Mouse (Mus musculus) frontal cortex, postnatal 10 days (tissue): ENCODE results near the gene Ttc19.

ENCODE experiments used
- DNase-seq, 2 experiments: peaks; one replicate each; pipeline ENCODE4 v3.0.0; 2022; ENCODE audit warnings: low spot score in 2 of 2, mixed read lengths in 1 of 2

The Ttc19 gene

DNA sequence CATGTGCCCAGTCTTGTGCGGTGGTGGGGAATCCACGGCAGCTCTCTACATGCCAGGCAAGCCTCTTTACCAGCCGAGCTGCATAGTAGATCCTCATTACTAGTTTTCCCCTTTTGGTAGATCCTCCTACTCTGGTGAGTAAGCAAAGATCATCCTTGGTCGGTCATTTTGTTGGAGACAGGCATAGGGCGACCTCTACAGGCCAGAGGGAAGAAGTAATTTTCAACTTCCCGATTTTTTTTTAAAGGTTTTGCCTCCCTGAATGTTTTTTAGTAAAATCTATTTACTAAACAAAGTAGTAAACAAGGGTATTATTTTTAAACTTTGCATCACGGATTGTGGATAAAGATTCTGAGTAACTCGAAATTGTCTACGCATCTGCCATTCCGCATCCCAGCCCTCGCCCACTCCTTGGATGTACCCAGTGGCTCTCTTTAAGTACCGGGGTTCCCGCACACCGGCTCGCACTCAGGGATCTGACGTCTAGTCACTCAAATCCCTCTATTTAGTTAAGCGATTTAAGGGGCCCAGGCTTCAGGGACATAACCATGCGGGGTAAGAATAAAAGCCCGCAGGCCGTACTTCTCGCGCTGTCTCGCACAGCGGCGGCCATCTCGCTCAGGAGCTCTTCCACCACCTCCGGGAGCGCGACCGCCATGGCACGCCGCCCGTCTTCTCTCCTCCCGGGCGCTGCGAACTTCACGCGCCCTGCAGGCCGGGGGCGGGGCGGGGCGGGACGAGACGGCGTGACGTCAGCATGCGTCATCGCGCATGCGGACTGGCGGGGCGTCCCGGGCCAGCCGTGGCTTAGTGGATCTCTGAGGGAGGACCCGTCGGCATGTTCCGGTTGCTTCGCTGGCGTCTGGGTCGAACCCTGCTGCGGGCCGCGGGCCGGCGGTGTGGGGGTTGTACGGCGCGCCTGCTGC lies at the start of gene Ttc19, which contains the start of gene Zswim7:
Ttc19 (plus strand) TSS at position 799 of the 926 bp plus-strand sequence.
Zswim7 (minus strand) TSS at position 701 of the 926 bp plus-strand sequence.
- peak; percentile 87 to 91 for DNase-seq

DNA sequence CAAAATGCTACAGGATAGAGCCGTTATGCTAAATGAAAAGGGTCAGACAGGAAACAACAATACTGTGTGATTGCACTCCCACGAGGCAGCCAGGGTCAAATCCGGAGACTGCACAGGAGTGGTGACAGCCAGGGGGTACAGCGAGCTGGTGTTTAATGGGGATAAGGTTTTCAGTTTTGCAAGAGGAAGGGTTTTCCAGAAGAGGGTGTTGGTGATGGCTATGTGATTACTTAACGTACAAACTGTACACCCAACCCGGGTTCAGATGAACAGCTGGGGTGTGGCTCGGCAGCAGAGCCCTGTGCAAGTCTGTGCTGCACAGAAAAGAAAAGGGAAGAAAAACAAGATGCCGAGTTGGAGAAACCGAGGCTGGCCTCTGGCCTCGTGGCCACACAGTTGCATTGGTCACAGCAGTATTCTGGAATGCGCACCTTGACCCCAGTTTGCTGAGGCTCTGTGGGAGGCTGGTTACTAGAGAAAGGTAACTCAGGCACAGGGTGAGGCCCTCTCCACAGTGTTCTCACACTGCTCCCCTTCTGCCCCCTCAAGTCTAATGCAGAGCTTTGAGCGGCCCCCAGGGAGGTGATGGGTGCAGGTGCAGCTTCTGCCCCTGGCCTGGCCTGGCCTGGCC lies 40.5 kb upstream of the Ttc19 start:
- no peak for DNase-seq

DNA sequence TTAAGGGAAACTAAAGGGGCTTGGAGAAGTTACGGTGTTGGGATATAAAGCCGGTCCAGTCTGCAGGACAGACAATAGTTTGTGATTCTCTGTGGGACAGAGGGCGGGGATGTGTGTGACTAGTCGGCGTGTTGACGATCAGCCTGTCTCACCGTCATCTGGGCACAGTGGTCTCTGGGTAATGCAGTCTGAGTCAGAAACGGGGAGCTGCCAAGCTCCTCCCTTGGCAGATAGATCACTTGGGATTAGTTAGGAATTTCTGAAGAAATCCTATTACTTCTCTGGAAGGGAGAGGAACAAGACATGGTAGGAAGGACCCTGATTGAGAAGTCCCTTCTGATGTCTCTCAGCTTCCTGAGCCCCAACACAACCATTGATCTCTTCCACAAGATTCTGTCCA lies 37.4 kb upstream of the Ttc19 start:
- no peak for DNase-seq

DNA sequence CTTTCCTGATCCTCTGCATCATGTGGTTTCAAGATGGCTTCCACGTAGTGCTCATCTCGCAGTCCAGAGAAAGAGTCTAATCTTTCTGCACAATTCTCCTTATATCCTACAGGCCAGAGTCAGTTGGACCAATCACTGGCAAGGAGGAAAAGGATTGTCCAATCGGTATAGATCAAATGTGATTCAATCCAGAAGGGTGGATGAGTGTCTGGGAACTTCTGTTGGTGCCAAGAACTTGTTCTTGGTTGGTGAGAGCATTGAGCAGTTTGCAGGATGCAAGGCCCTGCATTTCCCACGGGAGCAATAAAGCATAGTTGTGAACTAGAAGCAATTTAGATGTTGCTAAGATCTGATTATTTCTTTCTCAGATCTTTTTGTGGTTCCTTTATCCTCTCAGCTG lies 36.8 kb upstream of the Ttc19 start:
- DNase-seq: no peak

DNA sequence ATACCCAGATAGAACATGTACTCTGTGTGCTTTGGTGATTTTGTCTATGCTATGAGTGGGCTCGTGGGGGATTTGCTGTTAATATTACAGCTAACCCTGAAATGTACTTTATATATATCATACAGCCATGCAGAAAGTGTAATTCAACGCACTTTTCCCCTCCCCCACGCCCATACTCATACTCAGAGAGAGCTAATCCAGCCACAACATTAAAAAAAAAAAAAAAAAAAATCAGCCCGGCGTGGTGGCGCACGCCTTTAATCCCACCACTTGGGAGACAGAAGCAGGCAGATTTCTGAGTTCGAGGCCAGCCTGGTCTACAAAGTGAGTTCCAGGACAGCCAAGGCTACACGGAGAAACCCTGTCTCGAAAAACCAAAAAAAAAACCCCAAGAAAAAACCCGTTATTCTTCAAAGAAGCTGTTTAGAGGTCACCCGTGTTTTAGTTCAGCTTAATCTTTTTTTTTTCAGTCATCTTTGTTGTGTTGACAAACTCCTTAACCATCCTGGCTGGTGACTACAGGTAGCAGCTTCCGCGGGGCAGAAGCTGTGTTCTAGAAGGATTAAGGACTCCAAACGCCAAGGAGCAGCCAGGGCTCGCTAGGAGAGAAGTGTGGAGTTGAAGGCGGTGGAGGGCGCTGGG lies 33.4 kb upstream of the Ttc19 start:
- DNase-seq: no peak

DNA sequence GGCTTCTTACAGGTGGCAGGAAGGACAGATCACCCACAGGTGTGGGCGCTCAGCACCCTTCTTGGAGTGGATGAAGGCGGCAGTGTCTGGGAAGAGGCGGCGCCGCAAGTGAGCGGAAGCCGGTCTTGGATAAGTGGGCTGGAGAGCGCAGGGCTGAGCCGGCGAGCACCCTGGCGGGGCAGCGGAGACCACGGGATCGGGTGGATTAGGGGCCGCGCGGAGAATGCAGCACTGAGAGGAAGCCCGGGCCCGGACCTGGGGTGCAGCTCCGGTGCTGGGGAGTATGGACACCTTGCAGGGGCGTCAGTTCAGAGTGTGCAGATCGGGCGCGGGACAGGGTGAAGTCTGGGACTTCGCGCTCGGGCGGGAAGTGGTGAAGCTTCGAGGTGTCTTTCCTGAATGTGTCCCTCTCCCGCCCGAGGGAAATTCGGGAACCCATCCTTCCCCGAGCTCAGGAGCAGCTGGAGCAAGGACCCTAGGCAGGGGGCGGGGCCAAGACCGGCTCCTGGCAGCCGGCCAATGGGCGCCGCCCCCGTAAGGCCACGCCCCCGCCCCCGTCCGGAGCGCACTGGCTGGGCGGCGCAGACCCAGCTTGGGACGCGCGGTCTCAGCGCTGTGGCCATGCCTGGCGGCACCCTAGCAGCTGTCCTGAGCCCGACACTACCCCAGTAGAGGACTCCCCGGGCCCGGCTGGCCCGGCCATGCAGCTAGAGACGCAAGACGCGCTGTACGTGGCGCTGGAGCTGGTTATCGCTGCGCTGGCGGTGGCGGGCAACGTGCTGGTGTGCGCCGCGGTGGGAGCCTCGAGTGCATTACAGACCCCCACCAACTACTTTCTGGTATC lies 32.6 kb upstream of the Ttc19 start, which contains the start of gene Adora2b:
Adora2b (plus strand) TSS at position 584 of the 844 bp plus-strand sequence.
- DNase-seq: peak; percentile 21 to 54

DNA sequence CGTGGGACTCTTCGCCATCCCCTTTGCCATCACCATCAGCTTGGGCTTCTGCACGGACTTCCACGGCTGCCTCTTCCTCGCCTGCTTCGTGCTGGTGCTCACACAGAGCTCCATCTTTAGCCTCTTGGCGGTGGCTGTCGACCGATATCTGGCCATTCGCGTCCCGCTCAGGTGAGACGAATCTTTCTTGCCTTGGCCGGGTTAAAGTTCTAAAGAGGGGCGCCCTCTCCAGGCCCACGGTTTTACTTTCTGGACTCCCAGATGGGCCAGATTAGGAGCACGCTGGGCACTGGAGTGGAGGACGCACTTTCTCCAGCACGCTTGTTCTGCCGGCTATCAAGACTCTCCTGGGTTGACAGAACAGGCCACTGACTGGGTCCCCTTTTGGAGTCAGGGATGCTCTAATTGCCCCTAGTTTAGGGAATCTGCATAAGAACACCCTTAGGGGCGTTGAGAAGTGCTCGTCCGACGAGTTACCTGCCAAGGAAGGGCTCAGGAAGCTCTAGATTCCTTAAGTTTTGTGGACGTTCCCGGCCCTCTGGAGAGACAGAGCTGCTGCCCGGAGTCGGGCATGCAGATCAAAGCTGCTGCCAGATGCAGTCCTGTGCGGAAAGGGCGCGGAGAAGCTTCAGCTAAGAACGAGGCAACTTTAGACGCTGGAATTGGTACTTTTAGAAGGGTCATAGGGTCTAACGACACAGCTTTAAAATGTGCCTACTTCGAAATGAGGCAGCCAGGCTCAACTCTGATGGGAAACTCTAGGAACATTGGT lies 31.8 kb upstream of the Ttc19 start:
- DNase-seq: peak in 1 of 2 experiments; percentile 27

DNA sequence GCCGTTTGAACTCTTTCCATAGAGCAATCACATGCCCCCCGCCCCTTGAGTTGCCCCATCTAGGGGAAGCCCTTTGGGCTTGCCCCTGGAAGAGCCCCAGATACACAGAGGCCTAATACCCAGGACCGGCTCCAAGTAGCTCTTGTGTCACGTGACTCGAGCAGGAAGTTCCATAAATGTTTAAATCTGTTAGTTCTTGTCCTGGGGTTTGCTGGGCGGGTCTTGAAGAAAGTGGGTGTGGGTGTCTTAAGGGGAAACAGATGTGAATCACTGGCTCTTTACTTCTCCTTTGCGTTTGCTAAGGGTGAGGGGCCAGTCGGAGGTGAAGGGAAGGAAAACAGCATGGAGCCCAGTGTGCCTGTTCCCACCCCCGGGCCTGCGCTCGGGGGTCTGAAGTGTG lies 30.2 kb upstream of the Ttc19 start:
- DNase-seq: no peak

DNA sequence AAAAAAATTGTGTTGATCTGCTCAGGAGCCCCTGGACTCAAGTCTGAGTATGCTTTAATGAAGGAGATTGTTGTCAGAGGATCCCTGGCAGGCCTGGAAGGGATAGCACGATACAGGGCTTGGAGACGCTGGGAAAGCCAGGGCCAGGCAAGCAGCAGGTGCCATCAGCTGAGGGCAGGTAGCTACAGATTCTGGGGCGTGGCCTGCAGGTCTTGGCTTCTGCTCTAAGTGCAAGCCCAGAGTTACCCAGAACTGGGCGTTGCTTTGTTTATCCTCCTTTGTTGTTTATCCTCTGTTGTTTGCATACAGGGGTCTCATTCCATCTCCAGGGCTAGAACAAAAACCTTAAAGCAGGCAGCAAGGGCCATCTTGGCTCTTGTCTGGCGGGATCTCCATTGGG lies 27.9 kb upstream of the Ttc19 start:
- no peak for DNase-seq

DNA sequence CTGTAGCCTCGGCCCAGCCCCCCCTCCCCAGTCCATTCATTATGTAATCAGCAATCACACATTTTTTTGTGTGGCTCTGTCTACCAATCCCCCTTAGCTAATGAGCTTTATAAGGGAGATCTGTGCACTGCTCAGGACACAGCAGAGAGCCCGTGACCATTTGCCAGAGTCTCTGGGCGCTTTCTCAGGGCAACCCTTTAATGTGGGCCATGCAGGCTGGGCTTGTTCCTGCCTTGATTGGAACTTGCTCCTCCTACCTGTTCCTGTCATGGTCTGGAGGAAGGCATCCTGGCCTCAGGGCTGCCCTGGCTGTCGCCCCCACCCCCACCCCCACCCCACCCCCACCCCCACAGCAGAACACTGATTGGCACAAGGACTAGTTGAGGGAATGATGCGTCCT lies 22.1 kb upstream of the Ttc19 start:
- DNase-seq: no peak

DNA sequence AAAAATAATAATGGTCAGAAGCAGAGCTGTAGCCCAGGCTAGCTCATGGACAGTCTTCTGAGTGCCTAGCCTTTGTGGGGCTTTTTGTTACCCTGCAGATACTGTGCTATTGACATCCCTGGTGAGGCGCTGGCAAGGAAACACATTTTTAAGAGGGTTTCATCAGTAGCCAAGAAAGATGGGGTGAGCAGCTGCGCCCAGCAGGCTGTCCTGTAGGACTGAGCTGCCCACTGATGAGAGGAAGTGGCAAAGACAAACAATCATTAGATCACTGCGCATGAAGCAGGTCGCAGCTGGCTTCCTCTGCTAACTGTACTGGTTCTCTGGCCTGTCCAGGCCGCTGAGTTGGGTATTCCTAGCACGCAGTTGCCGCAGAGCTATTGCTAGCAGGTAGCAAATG lies 17.7 kb upstream of the Ttc19 start:
- peak in 1 of 2 experiments; percentile 29 for DNase-seq

DNA sequence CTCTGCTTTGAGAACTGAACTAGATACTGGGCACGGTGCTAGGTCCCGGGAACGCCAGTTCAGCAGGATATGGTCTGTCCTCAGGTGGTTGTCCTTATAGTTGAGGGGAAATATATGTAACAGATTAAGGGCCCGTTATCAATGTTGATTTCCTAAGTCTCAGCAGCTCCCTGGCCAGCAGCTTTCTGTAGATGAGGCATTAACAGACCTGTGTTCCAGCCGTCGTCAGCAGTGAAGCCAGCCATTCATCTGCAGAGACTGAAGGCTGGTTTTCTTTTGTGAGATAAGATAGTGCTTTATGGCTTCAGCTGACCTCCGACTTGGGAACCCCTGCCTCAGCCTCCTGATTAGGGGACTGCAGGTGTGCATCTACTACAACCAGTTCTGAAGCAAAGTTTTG lies 17.3 kb upstream of the Ttc19 start:
- no peak for DNase-seq

DNA sequence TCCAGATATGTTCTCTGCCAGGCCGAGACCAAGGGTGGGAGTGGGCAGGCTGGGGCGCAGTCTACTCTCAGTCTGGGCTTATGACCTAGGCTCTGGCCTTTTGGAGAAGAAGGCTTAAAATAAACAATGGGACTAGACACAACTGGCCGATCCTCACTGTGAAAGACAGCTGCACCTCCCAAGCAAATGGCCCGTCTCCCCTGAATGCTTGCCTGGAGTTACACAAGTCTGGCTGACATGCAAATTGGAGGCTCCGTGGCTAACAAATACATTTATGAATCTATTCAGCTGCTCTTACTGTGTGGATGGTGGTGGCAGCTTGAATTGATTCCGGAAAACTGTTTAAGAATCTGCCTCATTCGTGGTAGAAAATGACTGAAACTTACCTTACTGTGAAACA lies 15.6 kb upstream of the Ttc19 start:
- no peak for DNase-seq

DNA sequence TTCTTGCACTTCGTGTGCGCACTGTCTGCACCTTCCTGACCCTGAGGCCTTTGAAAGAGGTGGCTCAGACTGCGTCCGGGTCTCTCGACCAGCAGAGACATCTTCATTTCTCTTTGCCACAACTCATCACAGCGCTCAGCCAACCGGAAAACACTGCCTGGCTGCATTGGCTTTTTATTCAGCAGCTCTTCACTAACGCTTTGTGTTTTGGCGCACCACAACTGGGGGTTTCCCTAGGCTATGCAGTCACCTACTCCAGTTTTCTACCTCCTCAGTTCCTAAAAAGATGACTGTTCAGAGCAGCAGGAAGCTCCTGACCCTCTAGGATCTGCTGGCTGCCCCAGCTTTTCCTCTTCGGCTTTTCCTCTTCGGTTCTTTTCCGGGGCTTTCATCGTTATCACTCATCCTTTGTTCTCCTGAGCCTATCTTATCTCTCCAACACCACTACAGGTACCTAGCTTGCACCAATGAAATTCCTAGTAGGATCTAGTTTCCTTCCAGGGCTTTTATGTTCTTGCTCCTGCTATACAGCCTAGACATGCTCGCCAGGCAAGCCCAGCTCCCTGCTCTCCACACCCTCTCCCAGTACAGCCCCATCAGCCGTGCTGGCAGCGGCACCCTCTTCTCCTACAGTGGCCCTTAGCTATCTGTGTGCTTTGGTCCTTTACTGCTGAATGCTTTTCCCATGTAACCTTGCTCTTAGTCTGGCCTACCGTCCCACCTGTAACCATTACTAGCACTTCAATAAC lies 14.6 kb upstream of the Ttc19 start:
- no peak for DNase-seq

DNA sequence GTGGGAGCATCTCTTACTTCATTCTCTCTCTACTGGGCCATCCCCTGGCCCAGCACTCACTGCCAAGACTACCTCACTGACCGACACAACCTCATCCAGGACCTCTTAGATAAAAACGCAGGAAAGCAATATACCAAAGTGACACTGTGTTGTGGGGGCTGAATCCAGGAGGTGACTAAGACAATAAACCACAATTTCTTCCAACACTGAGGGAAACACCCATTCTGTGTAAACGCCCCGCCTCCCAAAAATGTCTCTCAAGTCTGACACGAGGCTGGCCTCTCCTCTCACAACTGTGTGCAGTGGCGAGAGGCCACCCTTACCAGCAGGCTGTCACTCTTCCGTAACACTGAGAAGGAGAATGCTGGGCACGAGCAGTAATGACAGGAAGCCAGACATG lies 12.9 kb upstream of the Ttc19 start:
- DNase-seq: no peak

DNA sequence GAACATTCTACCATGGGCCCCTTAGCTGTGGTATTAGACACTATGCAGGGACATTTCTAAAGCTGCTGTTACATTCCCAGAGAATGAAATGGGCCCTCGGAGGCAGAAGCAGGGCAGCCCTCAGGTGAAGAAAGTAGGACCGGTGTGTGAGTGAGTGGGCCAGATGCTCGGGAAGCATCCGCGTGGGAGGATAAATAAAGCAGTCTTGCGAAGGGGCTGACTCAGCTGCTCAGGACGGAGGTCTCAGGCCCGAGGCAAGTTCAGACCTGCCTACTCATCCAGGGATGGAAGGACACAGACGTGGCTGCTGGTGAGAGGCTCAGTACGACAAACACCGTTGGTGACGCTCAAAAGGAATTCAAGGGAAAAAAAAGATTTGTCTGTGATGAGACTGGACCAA lies 12.2 kb upstream of the Ttc19 start:
- no peak for DNase-seq

DNA sequence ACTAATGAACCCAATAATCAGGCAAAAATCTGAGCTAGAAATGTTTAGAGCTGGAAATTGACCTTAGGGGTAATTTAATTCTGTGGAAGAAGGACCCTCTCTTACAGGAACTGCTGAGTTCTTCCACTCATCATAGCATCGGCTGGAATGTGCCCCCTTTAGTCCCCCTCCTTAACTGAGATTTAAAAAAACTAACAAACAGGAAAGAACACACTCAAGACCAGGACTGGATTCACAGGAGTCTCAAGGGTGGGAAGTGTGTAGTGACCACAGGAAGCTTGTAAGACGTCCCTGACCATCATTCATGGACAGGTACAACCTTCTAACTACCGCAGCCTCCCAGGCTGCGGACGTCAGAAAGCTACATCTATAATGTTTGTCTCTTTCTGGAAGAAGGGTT lies 10.4 kb upstream of the Ttc19 start:
- no peak for DNase-seq

DNA sequence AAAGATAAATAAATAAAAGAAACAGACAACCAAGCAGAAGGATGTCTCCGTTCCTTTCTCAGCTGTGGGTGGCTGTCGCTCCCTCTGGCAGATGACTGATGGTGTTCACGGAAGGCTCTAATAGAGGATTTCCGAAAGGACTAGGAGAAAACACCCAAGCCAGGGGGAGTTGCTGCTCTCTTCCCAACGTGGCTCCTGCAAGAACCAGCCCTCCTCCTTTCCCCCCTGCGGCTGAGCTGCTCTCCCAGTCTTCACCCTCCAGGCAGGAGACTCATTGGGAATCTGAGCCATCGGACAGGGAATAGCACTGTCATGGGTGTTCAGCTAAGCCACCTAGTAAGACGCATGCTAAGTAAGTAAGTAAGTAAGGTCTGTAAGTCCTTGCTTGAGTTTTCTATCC lies 4.2 kb upstream of the Ttc19 start:
- DNase-seq: no peak

DNA sequence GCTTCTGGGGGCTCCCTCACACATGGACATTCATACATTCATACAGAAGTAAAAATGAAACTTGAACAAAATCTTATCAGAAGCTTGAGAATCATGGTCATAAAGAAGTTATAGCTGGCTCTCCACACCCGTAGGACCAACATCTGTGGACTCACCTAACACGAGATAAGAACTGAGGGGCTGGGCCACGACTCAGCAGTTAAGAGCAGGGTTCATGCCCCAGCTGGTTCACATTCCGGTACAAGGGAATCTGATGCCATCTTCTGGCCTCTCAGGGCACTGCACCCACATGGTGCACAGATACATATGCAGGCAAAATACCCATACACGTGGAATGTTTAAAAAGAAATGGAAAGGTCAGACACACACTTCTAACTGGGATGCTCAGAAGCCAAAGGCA lies 3.2 kb upstream of the Ttc19 start:
- DNase-seq: peak; percentile 40 to 65

DNA sequence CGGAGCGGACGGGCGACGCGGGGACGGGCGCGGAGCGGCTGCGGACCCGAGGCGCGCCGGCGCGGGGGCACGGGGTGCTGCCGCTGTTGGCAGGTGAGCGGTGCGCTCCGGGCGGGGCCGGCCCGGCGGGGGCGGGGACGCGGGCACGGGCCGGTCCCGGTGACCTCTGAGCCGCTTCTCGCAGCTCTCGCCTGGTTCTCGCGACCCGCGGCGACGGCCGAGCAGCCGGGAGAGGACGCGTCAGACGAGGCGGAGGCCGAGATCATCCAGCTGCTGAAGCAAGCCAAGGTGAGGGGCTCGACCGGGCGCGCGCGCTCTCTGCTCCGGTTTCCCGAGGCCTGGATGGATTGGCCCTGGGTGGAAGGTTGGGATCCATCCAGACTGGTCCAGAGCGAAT lies 326 bp downstream of the Ttc19 start:
- DNase-seq: peak in 1 of 2 experiments; percentile 36
